Mouse (Mus musculus) neural tube, embryonic 15.5 days (tissue): ENCODE results near the gene Cib4. TPM values are rescaled to one million over a fixed set of nuclear protein-coding genes. Genes with fewer than 3 reads are reported as not detected.

Experiments used
- ATAC-seq: fragments of 200-750 bp; cut with Nextera tagmentation; 2 replicates; pipeline ENCODE4 v1.8.0; 2017; ENCODE audit warnings: mild to moderate bottlenecking, moderate TSS enrichment, moderate library complexity; ENCODE audit not compliant: low FRiP score
- H3K27ac ChIP-seq: fragments of 300-500 bp; sonication (generic); replicated peaks from 2 replicates; pipeline ENCODE4 v1.5.1; 2015; ENCODE audit warnings: mild to moderate bottlenecking, inconsistent platforms
- H3K27me3 ChIP-seq: fragments of 300-500 bp; sonication (generic); replicated peaks from 2 replicates; pipeline ENCODE4 v1.6.1; 2015; ENCODE audit warnings: inconsistent platforms
- H3K36me3 ChIP-seq: fragments of 300-500 bp; sonication (generic); 2 replicates; pipeline ENCODE4 v1.6.1; 2015; ENCODE audit warnings: inconsistent platforms
- H3K4me1 ChIP-seq: fragments of 300-500 bp; sonication (generic); 2 replicates; pipeline ENCODE4 v1.6.1; 2015; ENCODE audit warnings: inconsistent platforms
- H3K4me2 ChIP-seq: fragments of 300-500 bp; sonication (generic); 2 replicates; pipeline ENCODE4 v1.6.1; 2015; ENCODE audit warnings: inconsistent platforms, mild to moderate bottlenecking, moderate library complexity
- H3K4me3 ChIP-seq: fragments of 300-500 bp; sonication (generic); replicated peaks from 2 replicates; pipeline ENCODE4 v1.5.1; 2015; ENCODE audit warnings: mild to moderate bottlenecking, inconsistent platforms
- H3K9ac ChIP-seq: fragments of 300-500 bp; sonication (generic); replicated peaks from 2 replicates; pipeline ENCODE4 v1.6.1; 2015; ENCODE audit warnings: mild to moderate bottlenecking, inconsistent platforms
- H3K9me3 ChIP-seq: fragments of 300-500 bp; sonication (generic); replicated peaks from 2 replicates; pipeline ENCODE4 v1.6.1; 2016; ENCODE audit warnings: inconsistent platforms
- WGBS: fragments of 180-500 bp; shearing (Covaris S2); methylation state at CpG from one replicate; pipeline ENCODE4 v1.1.7; 2015; ENCODE audit warnings: mixed read lengths; 5-methylcytosine and 5-hydroxymethylcytosine counted together
- polyA plus RNA-seq: library from polyadenylated mRNA; unstranded; fragments of >200 nt; fragmentation: Nextera tagmentation; extraction: Ambion mirVana; gene quantifications from 2 replicates; pipeline ENCODE4 v1.2.1, GENCODE M21; 2015

The Cib4 gene
- polyA plus RNA-seq, 1 experiment from 2014 or later = not detected

DNA sequence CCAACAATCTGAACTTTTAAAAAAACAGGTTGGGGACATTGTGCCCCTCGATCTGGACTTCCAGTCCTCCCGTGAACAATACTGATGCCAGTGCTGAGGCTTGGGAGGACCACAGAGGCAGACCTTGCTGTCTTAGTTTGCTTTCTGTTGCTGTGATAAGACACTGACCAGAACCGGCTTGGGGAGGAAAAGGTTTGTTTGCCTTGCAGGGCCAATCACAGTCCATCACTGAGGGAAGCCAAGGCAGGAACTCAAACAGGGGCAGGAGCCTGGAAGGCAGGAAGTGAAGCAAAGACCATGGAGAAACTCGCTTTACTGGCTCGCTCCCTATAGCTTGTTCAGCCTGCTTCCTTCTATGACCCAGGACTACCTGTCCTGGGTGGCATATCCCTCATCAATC lies 73.5 kb downstream of the Cib4 start:
- no peak for ATAC-seq
- no peaks in the 10 kb centered on the region for H3K9me3 ChIP-seq
- 79% methylated on average over 5 of the region's 5 CpGs for WGBS

DNA sequence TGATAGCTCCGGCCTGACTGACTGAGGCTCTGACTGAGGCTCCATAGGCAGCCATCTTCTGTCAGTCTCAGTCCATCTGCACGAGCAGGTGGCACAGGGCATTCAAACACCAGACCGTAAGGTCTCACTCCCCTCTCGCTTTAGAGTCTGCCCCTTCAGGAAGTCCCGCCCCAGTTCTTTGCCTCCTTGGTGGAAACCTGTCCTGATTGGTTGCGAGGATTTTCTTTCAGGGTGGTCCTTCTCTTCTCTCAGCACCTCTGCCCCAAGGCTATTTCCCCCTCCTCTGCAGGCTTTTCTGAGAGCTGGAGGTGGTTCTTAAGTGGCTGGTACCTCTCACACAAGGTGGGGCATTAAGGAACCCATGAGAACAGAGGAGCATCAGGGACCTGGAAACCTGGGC lies 75.2 kb downstream of the Cib4 start:
- no peak overlapping the region for H3K27ac ChIP-seq
- WGBS = 68% methylated on average over 6 of the region's 6 CpGs
- no peaks in the 10 kb centered on the region for H3K36me3 ChIP-seq
- no peak for ATAC-seq
- H3K4me1 ChIP-seq = peaks cover 37% of the 10 kb centered on the region
- H3K4me3 ChIP-seq = no peak overlapping the region
- no peak overlapping the region for H3K4me2 ChIP-seq
- no peaks in the 10 kb centered on the region for H3K9me3 ChIP-seq
- H3K27me3 ChIP-seq = peaks cover 6% of the 10 kb centered on the region; the same call in 1 of the 2 replicates
- H3K9ac ChIP-seq = no peak overlapping the region

More for the DNA sequence above, 73.5 kb downstream of the Cib4 start:
- Histone ChIP-seq H3K4me2 (no peak overlapping the region), H3K27ac (no peak overlapping the region), H3K36me3 (no peaks in the 10 kb centered on the region), H3K27me3 (no peaks in the 10 kb centered on the region), H3K4me1 (peaks cover 21% of the 10 kb centered on the region), H3K9ac (no peak overlapping the region), H3K4me3 (no peak overlapping the region)

DNA sequence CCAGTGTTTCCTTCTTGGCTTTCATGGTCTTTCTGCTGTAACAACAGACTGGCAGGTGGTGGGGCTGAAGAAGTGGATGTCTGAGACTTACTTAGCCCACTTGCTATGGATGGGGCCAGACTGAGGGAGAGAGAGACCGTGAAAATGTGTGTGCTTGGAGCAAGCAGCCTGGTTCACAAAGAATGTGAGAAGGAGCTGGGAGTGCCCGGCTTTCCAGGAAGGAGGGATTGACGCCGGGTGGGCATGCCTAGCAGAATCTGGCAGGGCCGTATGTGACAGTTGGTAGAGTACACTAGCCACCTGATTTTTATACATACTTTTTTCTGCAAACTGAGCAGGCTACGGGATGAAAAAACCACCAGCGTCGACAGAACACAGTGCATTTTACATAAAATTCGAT lies 79.3 kb downstream of the Cib4 start:
- H3K9me3 ChIP-seq = no peaks in the 10 kb centered on the region
- no peaks in the 10 kb centered on the region for H3K36me3 ChIP-seq
- H3K4me2 ChIP-seq = peak overlapping the region; percentile 63
- H3K4me3 ChIP-seq = peak overlapping the region; percentile 30
- H3K4me1 ChIP-seq = peaks cover 48% of the 10 kb centered on the region
- ATAC-seq = no peak
- WGBS = 30% methylated on average over 9 of the region's 9 CpGs
- H3K27me3 ChIP-seq = peaks cover 15% of the 10 kb centered on the region; the same call in 1 of the 2 replicates
- H3K27ac ChIP-seq = 0 out of 2 replicates have a peak overlapping the region, but pooled peaks have one; percentile 2
- peak overlapping the region; percentile 36 for H3K9ac ChIP-seq

DNA sequence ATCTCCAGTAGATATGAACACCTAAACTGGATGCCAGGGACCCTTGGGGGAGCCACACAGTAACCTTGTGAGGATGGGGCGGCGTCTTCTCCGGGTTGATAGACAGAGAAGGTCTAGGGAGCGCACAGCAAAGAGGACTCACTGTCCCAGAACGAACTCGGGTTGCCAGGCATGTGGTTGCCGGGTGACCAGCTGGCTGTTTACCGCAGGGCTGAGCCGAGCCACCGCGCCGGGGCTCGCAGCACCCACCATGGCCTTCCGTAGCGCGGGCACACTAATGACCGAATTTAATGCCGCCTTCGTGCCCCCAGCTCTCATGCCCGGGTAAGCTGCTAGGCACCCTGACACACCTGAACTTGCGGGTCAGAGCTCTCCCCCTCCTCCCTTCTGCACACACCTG lies 79.8 kb downstream of the Cib4 start, which contains the start of gene 1700001C02Rik:
1700001C02Rik (plus strand) TSS at position 187 of the 400 bp plus-strand sequence.
- Histone ChIP-seq H3K4me1 (peaks cover 48% of the 10 kb centered on the region), H3K9me3 (no peaks in the 10 kb centered on the region), H3K9ac (peak within 1 kb of the TSS; percentile 36), H3K4me3 (peak within 1 kb of the TSS; percentile 30), H3K27ac (0 out of 2 replicates have a peak within 1 kb of the TSS, but pooled peaks have one; percentile 2), H3K27me3 (peaks cover 15% of the 10 kb centered on the region; the same call in 1 of the 2 replicates), H3K4me2 (peak within 1 kb of the TSS; percentile 63), H3K36me3 (no peaks in the 10 kb centered on the region)
- no peak for ATAC-seq
- WGBS = 13% methylated on average over 21 of the region's 21 CpGs

DNA sequence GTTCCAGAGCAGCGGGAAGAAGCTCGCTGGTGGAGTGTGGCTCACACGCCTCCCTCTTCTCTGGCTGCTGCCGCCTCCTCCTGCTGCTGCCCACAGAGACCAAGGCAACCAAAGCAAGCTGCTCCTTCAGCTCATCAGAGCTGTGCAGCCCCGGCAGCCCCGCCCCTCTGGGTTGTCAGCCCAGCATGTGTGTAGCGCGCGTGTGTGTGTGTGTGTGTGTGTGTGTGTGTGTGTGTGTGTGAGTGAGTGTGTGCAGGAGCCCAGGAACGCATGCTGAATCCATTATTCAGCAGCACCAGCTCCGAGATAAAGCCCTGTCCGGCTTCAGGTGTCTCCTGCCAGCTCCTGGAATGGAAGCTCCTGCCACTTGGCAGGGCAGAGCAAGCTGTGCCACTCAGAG lies 83.8 kb downstream of the Cib4 start, which contains the start of gene Otof:
Otof (minus strand) TSS at position 112 of the 400 bp plus-strand sequence.
- H3K4me3 ChIP-seq = peak within 1 kb of the TSS; percentile 16; the same call in 1 of the 2 replicates

DNA sequence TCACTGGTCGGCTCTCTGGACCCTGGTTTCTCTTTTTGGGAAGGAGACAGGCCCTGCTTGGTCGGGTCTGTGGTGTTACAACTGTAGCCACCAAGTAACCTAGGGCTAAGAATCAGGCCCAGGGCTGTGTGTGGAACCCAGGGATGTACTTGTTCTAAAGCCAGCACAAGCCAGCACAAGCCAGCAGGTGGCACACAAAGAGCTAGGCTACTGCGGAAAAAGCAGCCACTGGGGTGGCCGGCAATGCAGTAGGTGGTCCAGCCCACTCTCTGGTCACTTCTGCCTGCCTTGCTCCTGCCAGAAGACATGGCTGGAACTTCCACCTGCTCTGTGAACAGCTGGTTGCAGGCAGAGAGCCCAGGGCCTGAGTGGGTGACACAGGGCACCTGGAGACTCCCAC lies 85.5 kb downstream of the Cib4 start:
- H3K27ac ChIP-seq = no peak overlapping the region
- H3K36me3 ChIP-seq = no peaks in the 10 kb centered on the region
- H3K4me1 ChIP-seq = peaks cover 37% of the 10 kb centered on the region
- WGBS = 33% methylated on average over 4 of the region's 4 CpGs
- H3K27me3 ChIP-seq = peaks cover 10% of the 10 kb centered on the region; the same call in 1 of the 2 replicates
- H3K9ac ChIP-seq = no peak overlapping the region
- H3K9me3 ChIP-seq = no peaks in the 10 kb centered on the region
- H3K4me3 ChIP-seq = no peak overlapping the region
- peak overlapping the region; percentile 47; the same call in 1 of the 2 replicates for H3K4me2 ChIP-seq
- ATAC-seq = no peak

More for the DNA sequence above, 83.8 kb downstream of the Cib4 start, which contains the start of gene Otof:
- Histone ChIP-seq H3K27me3 (peaks cover 15% of the 10 kb centered on the region; the same call in 1 of the 2 replicates), H3K9me3 (no peaks in the 10 kb centered on the region), H3K36me3 (no peaks in the 10 kb centered on the region), H3K27ac (peak within 1 kb of the TSS; percentile 56; the same call in 1 of the 2 replicates), H3K4me1 (peaks cover 45% of the 10 kb centered on the region), H3K9ac (no peak within 1 kb of the TSS), H3K4me2 (peak within 1 kb of the TSS; percentile 47)
- ATAC-seq = peak; percentile 72
- WGBS = 13% methylated on average over 12 of the region's 12 CpGs

DNA sequence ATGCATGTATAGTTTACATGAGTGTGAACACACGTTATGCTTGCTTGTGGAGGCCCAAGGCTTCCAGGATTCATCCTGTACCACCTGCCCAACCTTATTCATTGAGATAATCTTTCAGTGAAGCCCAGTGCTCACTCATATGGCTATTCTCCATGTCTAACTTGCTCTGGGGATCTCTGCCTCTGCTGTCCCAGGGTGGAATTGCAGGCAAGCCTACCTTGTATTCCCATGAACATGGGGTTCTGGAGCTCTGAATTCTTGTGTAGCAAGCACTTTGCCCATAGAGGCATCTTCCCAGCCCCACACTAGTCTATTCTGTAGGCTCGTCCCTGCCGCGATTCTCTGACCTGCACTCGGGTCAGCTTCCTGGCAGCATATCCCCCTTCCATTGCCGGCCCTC lies 89.6 kb downstream of the Cib4 start:
- WGBS = 68% methylated on average over 6 of the region's 6 CpGs
- Histone ChIP-seq H3K9me3 (no peaks in the 10 kb centered on the region), H3K4me3 (no peak overlapping the region), H3K27me3 (no peaks in the 10 kb centered on the region; the same call in 1 of the 2 replicates), H3K9ac (no peak overlapping the region), H3K36me3 (no peaks in the 10 kb centered on the region), H3K27ac (no peak overlapping the region), H3K4me2 (no peak overlapping the region), H3K4me1 (peaks cover 24% of the 10 kb centered on the region; the same call in 1 of the 2 replicates)
- ATAC-seq = no peak

DNA sequence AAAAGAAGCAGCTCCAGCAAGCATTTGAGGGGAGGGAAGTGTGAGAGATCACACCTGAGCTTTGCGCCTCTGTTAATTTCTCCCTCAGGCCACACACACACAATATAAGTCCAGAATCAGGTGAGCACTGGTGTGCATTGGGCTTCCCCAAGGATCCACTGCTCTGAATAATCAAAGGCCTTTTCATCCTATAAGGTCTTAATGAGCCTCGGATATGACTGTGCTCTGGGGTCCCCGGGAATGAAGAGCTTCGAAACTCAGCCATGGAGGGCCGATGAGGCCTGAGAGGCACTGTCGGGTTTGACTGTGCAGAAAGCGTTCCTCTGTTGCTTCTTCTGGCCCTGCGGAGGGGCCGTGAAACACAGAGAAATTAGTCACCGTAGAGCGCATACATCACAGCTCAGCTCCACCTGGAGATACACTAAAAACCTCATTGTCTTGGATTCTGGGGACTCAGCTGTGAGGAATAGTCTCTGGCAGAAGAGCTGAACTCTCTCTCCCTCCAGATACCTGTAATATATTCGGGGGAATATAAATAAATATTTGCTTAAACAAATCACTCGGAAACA lies 101.2 kb downstream of the Cib4 start:
- Histone ChIP-seq H3K4me3 (no peak overlapping the region), H3K36me3 (no peaks in the 10 kb centered on the region), H3K4me1 (peaks cover 13% of the 10 kb centered on the region; the same call in 1 of the 2 replicates), H3K9me3 (no peaks in the 10 kb centered on the region), H3K27me3 (no peaks in the 10 kb centered on the region), H3K9ac (no peak overlapping the region), H3K4me2 (no peak overlapping the region), H3K27ac (peak overlapping the region; percentile 71)
- 57% methylated on average over 13 of the region's 13 CpGs for WGBS
- peak; percentile 83 for ATAC-seq

DNA sequence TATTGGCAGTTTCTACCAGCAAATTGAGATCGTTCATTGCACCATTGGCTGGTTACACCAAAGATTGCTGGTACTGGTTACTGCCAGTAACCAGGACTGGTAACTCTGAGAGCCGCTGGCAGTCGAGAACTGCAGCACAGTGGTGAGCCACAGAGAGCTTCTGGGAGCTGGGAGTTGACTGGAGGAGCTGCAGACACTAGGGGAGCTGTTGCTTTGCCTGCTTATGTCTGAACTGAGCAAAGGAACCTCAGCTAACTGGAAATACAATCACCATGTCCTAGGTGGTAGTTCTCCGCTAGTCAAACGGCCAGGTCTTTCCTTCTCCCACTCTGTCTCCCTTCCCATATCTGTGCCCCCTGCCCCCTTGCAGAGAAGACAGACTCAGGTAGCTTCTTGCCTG lies 103.4 kb downstream of the Cib4 start:
- Histone ChIP-seq H3K27me3 (no peaks in the 10 kb centered on the region), H3K9ac (no peak overlapping the region), H3K4me3 (no peak overlapping the region), H3K36me3 (no peaks in the 10 kb centered on the region), H3K9me3 (no peaks in the 10 kb centered on the region), H3K27ac (no peak overlapping the region), H3K4me2 (no peak overlapping the region), H3K4me1 (peaks cover 13% of the 10 kb centered on the region; the same call in 1 of the 2 replicates)
- ATAC-seq = no peak
- WGBS = 70% methylated on average over 5 of the region's 5 CpGs

DNA sequence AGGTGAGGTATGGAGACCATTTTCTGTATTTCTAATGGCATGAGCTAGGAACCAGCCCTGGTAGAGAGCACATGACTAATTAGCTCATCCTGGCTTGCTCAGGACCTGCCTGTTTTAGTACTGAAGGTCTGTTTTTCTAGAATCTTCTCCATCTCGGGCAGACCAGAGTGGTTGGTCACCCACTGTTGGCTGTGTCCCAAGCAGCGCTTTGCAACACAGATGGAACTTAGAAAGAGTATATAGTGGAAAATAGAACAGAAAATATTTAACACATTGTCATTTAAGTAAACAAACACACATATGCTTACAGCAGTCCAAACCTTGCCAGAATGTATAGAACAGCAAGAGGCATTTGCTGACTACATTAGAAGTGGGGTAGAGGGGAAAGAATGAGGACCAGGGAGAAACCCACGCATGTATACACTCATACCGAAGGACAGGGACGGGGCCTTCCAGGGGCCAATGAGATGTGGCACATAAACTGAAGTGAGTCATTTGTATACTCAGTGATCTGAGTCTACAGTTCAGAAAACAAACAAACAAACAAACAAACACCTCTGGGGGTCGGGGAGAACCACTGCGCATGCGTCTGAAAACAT lies 105.2 kb downstream of the Cib4 start:
- Histone ChIP-seq H3K4me1 (peaks cover 11% of the 10 kb centered on the region; the same call in 1 of the 2 replicates), H3K4me2 (no peak overlapping the region), H3K36me3 (no peaks in the 10 kb centered on the region), H3K27ac (no peak overlapping the region), H3K9ac (no peak overlapping the region), H3K27me3 (no peaks in the 10 kb centered on the region), H3K4me3 (no peak overlapping the region), H3K9me3 (no peaks in the 10 kb centered on the region)
- ATAC-seq = no peak
- WGBS = 88% methylated on average over 8 of the region's 8 CpGs

DNA sequence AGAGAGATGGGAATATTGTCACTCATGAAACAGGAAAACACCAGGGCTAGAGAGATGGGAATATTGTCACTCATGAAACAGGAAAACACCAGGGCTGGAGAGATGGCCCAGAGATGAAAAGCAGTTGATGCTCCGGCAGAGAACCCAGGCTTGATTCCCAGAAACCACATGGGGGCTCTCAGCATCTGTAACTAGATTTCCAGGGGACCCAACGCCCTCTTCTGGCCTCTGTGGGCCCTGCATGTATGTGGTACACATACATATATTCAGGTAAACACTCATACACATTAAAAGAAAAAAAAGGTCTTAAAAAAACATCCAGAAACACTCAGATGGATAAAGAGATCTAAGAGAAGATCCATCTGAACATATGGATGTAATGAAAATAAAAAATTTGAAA lies 106.7 kb downstream of the Cib4 start:
- ATAC-seq = no peak
- Histone ChIP-seq H3K4me3 (no peak overlapping the region), H3K36me3 (no peaks in the 10 kb centered on the region), H3K27me3 (no peaks in the 10 kb centered on the region), H3K27ac (no peak overlapping the region), H3K4me2 (no peak overlapping the region), H3K4me1 (peaks cover 2% of the 10 kb centered on the region; the same call in 1 of the 2 replicates), H3K9me3 (no peaks in the 10 kb centered on the region), H3K9ac (no peak overlapping the region)
- WGBS = 44% methylated on average over 2 of the region's 2 CpGs
